Mouse (Mus musculus): Measurements from ENCODE around the gene Sart3.
A peak's percentile ranks its signal among the peaks of the same experiment; 100 is the strongest.
"Not testable (repeated sequence)": the region's sequence is repeated elsewhere in the genome, so short reads cannot be mapped to it uniquely, and the experiment has no call there.

Sart3 gene

DNA sequence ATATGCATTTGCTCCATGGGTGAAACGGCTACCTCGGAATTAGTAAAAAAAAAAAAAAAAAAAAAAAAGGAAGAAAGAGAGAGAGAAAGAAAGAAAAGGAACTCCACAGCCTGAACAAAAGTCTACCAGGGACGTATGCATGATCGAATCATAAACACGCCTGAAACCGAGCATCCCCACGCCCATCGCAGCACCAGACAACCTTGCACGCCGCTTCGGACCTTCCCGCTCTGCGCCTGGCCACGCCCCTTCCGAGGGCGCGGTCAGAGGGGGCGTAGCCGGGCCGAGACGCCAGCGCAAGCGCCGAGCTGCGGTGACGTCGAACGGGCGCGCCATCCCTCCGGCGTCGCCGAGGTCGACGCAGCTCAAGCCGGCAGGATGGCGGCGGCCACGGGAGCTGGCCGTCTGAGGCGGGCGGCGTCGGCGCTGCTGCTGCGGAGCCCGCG lies at the start of gene Sart3, which contains the start of gene Iscu:
Gene Sart3 (minus strand): TSS at position 61 of the 446 bp plus-strand sequence.
Gene Iscu (plus strand): TSS at position 299 of the 446 bp plus-strand sequence.
- DNase-seq = peak; percentile 95 to 96

DNA sequence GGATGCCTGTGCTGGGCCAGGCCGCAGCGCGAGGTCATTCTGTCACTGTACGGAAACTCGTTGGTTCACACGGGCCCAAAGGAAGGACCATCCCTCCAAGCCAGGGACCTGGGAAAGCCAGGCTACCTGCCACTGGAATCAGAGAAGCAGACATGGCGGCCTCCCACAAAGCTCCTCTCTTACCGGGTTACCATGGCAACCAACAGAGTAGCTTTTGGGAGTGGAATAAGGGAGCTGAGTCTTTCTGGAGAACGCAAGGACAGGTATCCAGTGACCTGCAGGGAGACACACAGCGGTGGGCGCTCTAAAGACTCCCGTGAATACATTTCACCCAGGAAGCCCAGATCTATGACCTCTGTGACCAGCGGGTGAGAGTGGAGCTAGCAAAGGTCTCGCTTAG lies 46.3 kb upstream of the Sart3 start:
- DNase-seq = no peak

DNA sequence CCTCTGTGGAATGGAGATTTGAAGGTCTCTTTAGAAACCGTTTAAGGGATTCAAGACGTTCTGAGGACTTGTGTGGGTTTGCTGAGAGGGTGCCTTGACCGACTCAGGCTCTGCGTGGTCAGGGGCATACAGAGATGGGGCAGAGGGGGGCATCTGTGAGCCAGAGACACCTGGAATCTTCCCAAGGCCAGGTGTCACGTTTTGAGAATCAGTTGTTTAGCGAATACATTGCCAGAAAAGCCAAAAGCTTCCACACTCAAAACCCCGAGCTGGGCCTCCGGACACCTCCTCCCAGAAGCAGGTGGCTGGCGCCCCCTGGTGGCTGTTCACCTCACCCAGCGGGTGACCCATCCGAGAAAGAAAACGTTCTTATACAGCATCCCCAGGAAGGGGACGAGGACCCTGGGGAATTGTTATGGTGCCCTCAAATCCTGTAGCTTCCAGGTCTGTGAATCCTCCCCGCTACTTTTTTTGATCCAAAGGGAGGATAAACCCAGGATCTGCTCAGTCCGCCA lies 43.4 kb upstream of the Sart3 start:
- peak; percentile 73 to 77 for DNase-seq

GRCm38 (mm10) chr5:113815041-113815389 lies 42.7 kb upstream of the Sart3 start:
- DNase-seq = no peak

- no peak for DNase-seq
Measured at GRCm38 (mm10) chr5:113814111-113815040, 42.1 kb upstream of the Sart3 start.

DNA sequence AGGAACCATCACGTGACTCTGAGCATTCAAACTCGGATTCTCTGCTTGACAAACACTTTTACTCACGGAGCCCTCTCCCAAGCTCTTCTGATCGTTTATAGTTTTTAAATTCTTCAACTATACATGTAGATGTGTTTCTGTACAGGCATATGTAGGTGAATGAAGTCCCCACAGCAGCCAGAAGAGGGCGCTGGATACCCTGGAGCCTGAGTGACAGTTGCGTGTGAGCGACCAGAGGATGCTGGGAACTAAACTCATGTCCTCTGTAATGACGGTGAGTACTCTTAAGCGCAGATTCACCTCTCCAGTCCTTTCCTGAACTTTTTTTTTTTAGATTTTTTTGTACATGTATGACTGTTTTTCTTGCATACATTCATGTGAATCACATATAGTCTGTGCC lies 41.3 kb upstream of the Sart3 start:
- DNase-seq = no peak

GRCm38 (mm10) chr5:113812638-113813037 lies 40.3 kb upstream of the Sart3 start:
- no peak for DNase-seq

GRCm38 (mm10) chr5:113811824-113812420 lies 39.6 kb upstream of the Sart3 start:
- not testable (repeated sequence) for DNase-seq

GRCm38 (mm10) chr5:113810111-113810510 lies 37.8 kb upstream of the Sart3 start:
- DNase-seq = no peak

DNA sequence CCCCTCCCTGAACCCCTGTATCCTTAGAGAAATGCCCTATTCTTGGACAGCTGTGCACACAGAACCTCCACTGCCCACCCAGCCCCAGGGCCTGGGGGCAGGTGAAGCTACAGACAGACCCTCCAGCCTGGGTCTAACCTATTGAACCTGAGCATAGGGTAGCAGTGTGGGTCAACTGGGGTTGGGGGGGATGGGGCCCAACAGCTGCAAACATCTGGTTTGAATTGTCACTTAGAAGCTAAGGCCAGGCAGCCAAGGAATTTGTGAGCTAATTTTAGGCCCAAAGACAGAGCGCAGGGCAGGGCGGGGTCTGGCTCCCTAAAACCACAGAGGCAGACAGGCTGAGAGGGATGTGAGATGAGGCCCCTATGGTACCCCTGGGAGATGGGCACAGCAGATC lies 35.9 kb upstream of the Sart3 start:
- no peak for DNase-seq

DNA sequence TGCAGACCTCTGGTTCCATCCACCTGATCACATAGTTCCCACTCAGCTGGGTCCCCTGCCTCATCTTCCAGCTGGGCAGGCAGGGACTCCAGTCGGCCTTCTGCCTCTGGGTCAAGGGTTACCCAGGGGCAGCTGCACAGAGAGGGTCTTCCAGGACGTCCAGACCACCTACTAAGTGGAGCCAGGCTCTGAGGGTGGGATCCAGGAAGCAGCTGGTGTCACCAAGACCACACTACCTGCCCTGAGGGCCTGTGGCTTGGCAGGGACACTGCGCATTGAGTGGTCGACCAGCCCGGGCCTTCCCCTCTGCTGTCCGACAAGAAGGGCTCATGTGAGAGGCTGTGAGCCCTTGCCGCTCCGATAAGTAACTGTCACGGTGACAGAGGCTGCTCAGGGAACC lies 35.4 kb upstream of the Sart3 start:
- DNase-seq = no peak

GRCm38 (mm10) chr5:113806414-113806813 lies 34.1 kb upstream of the Sart3 start:
- no peak for DNase-seq

DNA sequence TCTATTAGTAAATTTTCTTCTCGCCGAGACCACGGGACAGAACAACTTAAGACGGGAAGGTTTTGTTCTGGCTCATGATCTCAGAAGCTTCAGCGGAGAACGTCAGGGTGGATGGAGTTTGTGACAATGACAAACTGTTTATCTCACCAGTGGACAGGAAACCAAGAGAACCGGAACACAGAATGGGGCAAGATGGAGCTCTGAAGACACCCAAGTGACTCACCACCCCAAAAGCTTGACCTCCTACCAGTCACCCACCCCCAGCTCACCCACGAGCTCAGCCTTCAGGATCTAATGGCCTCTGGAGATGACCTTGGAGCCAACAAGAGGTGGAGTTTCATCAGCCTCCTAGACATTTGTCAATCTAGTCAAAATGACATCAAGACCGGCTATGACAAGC lies 33.0 kb upstream of the Sart3 start:
- no peak for DNase-seq

GRCm38 (mm10) chr5:113804395-113804966 lies 32.2 kb upstream of the Sart3 start:
- no peak for DNase-seq

DNA sequence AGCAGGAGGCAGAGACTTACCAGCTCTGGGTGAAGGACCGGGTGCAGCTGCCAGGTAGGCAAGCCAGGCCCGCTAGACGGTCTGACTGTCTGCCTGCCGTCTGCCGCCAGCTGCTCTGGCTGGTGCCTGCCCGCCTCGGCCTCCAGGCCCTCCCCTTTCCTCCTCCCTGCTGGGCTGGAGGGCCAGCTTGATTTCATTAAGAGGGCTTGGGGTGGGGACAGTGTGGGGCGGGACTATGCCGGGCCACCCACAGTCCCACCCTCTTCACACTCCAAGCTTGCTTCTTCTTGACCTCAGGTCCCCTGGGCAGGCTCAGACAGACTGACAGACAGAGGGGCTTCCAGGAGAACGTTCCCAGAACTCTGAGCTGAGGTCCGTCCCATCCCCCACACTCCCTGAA lies 28.0 kb upstream of the Sart3 start, which contains the start of gene Tmem119:
Gene Tmem119 (minus strand): TSS at position 237 of the 400 bp plus-strand sequence.
- DNase-seq = no peak

- no peak for DNase-seq
Measured at GRCm38 (mm10) chr5:113799691-113800090, 27.4 kb upstream of the Sart3 start.

GRCm38 (mm10) chr5:113798525-113798924 lies 26.2 kb upstream of the Sart3 start:
- no peak for DNase-seq

DNA sequence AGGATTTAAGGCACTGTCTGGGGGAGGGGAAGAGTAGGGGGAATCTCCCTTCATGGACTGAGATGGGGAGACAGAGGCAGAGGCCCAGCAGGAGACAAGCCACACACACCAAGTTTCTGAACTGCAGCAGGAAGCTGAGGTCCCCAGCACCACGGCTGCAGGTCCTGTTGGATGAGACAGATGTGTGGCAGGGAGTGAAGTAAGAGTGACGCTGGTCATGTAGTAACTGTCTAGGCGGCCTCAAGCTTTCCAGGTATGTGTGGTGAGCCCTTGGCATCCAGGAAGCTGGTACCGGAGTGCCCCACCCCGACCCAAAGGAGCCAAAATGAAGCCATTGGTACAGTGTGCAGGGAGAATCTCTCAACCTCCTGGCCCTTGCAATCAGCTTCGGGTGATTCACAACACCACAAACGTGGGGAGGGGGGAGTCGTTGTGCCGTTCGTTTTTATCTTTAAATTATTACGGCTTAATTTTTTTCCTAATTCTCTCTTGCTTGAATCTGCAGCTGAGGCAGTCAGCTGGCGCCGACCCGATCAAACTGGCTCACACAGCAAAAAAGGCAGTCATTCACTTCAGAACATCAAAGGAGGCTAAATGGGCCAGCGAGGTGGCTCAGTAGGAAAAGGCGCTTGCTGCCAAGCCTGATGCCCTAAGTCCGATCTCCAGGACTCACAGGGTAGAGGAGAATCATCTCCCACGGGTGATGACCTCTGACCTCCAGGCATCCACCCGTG lies 25.0 kb upstream of the Sart3 start:
- DNase-seq = no peak

DNA sequence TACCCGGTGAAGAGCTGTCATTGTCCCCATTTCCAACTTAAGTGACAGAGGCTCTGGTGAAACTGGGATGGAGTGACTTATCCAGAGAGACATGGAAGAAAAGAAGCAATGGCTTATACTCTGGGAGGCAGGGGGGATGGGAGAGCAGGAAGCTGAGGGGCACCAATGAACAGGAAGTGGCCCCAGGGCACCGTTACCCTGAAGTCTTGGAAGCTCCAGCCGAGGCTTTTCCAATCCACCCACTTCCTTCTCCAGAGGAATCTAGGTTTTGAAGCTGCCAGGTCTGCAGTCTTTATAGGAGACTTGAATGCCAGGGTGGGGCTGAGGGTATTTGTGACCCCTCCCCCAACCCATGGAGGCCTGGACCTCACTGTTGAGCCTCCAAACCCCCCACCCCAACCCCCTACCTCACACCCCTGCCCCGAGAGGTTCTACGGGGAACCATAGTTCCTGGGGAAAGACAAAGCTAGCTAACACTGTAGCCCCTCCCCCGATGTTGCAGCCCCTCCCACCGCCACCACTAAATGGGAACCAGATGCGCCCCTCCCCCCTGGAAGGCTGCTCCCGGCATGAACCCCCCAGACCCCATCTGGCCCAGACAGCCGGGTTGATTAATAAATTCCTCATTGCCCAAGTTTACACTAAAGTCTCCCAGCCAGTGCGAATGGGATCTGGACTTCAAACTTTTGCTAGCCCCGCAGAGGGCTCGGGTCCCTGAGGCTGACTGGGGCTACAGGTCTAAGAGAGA lies 24.3 kb upstream of the Sart3 start:
- DNase-seq = no peak

DNA sequence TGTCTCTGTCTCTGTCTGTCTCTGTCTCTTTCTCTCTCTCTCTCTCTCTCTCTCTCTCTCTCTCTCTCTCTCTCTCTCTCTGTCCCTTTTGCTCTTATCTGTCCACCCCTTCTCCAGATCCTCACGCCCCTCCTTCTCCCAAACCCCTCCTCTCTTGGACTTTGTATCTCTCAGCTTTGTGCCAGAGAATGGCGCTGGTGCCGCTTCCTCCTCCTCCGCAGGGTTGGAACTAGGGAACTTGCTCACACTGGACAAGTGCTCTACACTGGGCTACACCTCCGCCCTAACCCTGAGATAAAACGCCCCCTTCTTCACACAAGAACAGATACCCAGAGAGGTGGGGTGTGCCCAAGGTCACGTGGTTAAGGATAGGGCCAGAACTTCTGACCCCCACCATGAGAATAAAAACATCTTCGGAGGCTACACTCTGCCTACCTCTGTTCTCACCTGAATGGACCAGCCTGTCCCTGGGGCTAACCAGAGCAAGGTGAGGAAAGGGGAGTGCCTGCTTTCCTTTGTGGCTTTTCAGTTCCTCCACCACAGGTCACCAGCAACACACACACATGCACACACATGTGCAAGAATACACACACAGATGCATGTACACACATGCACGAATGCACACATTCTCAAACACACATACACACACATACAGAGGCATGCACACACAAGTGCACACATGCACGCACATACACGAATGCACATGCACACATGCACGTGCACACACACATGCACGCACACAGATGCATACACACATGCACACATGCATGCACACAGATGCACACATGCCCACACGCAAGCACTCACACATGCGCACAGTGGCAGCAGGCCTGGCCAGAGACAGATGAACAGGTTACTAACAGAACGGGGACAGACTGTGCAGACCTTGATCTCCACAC lies 19.1 kb upstream of the Sart3 start:
- DNase-seq = no peak
